Mouse (Mus musculus) cerebellum, adult 2 months (tissue): ENCODE results near the gene Sema4b.

ENCODE experiments used
- CTCF ChIP-seq: fragments of 200-500 bp; IDR thresholded peaks from 2 replicates; pipeline ENCODE4 v1.5.1; 2011; ENCODE audit warnings: low read depth, mild to moderate bottlenecking, control low read depth, low read length, moderate library complexity, borderline replicate concordance; ENCODE audit not compliant: insufficient read depth
- POLR2A ChIP-seq: fragments of 200-500 bp; IDR thresholded peaks from 2 replicates; pipeline ENCODE4 v1.6.1; 2011; ENCODE audit warnings: low read length, control low read depth, borderline replicate concordance; ENCODE audit not compliant: insufficient read depth

GRCm38 (mm10) chr7:80176159-80176558, 10.5 kb upstream of the Sema4b start:
- TF ChIP-seq POLR2A (no peak), CTCF (no peak)
